Mouse (Mus musculus) mesoderm, embryonic 11.5 days (tissue): ENCODE data around the gene Slc9a9.

Experiments
- DNase-seq: peaks from one replicate; pipeline ENCODE4 v3.0.0-alpha.2; 2012; ENCODE audit warnings: low read depth, low spot score

Slc9a9 gene

GRCm38 (mm10) chr9:94833836-94834235 lies 164.1 kb downstream of the Slc9a9 start:
- no peak for DNase-seq

GRCm38 (mm10) chr9:94837384-94837783 lies 167.7 kb downstream of the Slc9a9 start:
- DNase-seq = no peak

DNA sequence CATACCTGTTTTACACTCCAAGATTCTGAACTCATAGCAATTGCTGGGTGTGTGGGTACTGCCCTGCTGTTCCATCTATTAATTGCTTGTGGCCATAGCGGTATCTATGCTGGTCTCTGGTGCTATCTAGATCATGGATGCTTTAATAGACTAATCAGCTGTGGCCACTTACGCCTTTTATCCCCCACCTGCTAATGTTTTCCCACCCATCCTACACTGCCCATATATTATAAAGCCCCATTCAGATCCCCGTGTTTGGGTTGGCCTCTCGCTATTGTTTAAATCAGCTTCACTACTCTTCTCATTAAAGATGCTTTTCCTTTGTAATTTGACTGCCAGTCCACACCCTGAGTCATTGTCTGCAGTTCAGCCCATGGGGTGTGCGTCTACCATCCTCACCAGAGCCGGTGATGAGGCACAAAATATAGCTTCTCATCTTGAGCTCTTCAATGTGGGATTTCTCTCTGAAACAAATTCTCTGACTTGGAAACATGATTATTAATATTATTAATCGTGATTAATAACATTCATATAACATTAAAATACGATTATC lies 168.8 kb downstream of the Slc9a9 start:
- no peak for DNase-seq

DNA sequence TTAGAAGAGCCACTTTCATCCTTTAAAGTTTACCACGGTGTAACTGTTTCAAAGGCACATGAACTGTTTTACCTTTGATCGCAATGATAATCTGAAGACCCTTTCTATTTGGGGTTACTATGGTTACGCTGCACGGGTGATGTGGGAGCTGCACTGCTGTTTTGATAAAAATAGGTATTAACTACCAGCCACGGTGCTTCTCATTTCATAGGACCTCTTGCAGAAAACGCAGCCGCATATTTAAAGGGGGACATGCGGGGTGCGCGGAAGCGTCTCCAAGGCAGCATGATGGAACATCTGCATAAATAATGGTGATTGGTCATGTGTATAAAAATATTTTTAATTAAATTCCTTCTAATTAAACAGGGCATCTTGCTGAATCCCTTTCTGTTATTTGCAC lies 169.5 kb downstream of the Slc9a9 start:
- no peak for DNase-seq

DNA sequence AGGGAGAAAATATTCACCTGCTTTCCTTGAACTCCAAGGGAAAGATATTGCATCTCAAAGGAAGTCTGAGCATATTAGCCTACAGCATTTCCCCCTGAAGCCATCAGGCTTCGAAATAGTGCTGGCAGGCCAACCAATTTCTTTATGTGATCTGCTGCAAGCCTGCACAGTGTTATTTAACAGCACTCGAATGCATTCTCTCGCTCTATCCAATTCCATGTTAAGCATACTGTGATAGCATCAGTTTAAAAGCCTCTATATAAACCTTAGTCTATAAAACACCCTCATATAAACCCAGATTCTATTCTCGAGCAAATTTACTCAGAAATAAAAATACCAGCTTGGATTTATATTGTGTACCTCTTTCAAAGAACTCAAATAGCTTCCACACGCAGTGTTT lies 170.7 kb downstream of the Slc9a9 start:
- DNase-seq = no peak

- DNase-seq = no peak
These were observed 171.3 kb downstream of the Slc9a9 start for GRCm38 (mm10) chr9:94840972-94841371.

DNA sequence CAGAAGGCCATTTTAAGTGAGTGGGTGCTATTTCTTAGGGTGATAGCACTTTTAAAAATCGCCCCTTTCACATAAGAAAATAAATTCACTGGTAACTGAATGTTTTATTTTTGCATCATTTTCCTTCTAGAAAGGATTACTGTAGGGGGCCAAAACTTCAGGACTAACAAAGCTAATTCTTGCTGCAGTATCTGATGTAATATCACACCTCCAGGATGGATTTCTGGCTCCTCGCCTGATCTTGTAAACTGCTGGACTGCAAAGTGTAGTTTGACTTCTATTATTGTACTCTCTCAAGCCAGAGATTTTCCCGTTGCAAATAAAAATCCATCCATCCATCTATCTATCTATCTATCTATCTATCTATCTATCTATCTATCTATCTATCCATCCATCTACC lies 174.5 kb downstream of the Slc9a9 start:
- no peak for DNase-seq

DNA sequence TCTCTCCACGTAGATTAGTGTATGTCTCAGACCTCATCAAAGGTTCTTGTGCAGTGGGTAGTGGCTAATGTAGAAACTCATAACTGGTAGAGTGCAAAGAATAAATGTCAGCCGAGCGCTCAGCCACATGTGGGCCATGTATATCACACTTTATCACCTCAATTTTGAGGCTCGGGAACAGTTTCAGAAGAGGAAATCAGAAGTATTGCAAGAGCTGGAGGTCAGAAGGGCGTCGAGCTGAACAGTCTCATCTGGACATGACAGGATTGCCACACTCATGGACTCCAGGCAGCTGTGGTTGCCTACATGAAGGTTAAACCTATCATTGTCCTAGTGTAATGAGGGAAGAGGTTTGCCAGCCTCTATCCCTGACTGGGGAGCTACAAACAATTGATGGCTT lies 177.9 kb downstream of the Slc9a9 start:
- no peak for DNase-seq

- DNase-seq = no peak
These were observed 181.8 kb downstream of the Slc9a9 start for GRCm38 (mm10) chr9:94851550-94851949.

GRCm38 (mm10) chr9:94856093-94856492 lies 186.4 kb downstream of the Slc9a9 start:
- DNase-seq = no peak

DNA sequence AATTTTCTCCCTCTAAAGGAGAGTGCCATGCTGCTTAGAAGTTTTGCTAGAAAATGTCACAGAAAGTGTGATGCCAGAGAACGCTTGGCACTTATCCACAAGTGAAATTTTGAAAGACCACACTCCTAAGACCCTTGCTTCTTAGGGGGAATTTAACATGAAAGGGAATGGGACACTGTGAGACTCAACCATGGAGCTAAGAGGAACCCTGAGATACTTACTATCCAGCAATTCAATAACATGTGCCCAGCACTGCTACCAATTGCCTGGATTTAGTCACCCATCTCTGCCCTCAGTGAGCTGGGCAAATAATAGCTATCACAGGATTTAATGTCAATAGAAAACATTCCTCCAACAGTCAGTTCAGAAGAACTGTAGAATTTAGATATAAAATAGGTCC lies 198.8 kb downstream of the Slc9a9 start:
- DNase-seq = no peak

DNA sequence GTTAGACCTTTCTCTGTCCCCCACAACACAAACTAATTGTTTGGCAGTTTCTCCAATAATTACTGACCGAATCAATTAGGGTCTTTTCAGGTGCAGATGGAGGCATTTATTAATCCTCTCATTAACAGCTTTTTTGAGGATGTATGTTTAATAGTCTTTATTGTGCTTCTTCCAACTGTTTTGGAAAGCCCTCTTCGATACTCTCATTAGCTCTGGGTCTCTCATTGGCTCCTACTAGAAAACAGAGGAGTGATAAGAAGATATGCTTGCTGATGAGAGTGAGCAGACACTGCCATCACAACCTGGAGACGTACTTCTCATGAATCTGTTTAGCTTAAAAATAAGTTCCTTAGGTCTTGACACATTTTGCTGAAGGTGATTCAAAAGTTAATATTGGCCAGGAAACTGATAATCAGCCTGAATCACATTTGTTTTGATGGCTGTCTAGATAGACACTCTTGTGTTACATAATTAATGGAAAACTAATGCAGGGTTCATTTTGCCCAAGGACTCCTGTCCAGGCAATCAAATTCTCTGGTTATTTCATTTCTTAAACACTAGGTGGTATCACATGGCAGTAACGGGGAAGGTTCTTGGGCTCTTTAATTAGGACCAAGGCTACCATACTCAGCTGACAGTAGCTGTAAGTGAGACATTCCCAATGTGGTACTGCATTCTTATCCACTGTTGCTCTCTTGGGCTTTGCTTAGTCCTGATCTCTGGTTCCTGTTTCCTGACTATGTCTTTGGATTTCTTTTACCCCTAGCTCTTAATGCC lies 199.5 kb downstream of the Slc9a9 start:
- DNase-seq = no peak

GRCm38 (mm10) chr9:94882517-94882916 lies 212.8 kb downstream of the Slc9a9 start:
- DNase-seq = no peak

GRCm38 (mm10) chr9:94883435-94883834 lies 213.7 kb downstream of the Slc9a9 start:
- DNase-seq = no peak

- DNase-seq = no peak
These were observed 215.4 kb downstream of the Slc9a9 start for GRCm38 (mm10) chr9:94885151-94885550.

- no peak for DNase-seq
These were observed 219.9 kb downstream of the Slc9a9 start for GRCm38 (mm10) chr9:94889647-94890046.

DNA sequence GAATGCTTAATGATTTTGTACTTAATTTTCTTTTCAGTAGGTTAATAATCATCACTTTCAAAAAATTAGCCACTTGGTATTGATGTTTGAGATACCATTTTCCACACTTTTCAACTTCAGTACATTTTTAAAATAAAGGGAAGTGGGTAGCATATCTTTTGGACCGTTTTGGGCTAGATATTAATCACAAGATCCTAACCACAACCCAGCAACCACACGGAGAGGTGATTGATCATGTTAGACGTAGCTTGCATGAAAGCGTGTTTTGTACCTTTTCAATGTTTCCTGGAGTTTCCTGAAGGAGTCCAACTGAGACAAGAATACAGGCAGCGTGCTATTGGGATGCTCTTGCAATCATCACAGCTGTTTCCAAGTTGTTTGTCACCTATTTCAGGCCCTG lies 226.2 kb downstream of the Slc9a9 start:
- no peak for DNase-seq

GRCm38 (mm10) chr9:94904180-94904579 lies 234.5 kb downstream of the Slc9a9 start:
- DNase-seq = no peak

DNA sequence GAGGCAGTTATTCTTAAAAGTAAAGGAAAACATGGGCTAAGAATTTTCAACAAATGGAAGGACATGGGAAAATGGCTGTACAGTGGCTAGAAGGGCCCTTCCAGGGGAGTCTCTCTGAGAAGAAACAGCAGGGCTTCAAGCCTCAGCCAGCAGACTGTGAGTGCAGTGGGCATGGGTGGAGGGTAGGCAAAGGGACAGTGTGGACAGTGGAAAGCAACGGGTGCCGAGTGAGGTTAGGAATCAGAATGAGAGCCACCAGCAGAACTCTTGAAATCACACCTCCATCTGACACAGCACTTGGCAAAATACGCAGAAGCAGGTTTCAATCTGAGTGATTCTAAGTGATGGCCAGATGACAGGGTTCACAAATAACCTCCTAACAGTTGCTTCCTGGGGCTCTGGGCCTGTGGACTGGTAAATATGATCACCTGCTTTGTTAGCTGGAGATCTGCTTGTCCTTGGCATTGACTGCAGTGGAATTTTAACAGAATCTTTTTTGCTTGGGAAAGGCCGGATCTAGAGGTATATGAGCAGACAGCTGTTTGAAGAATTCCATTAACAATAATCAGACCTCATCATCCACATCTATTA lies 237.4 kb downstream of the Slc9a9 start:
- no peak for DNase-seq

- no peak for DNase-seq
These were observed 242.4 kb downstream of the Slc9a9 start for GRCm38 (mm10) chr9:94912071-94912470.

- peak; percentile 26 for DNase-seq
These were observed 252.4 kb downstream of the Slc9a9 start for GRCm38 (mm10) chr9:94922062-94922461.

DNA sequence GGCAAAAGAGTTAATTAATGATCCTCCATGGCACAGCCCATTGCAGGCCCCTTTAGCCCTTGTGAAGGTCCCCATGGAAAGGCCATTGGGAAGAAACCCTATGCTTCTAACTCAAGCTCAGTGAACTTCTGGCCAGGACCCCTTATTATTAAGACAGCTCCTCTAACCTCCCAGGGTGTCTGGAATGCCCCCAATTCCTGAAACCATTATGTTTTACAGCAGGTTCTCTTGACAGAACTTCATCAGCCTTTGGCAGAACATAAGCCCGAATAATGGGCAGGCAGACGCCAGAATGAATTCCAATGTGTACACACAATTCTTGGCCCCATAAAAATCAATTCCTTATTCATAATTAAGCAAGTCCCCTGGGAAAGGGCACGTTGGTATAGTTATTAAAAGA lies 256.1 kb downstream of the Slc9a9 start:
- no peak for DNase-seq

- DNase-seq = no peak
These were observed 257.4 kb downstream of the Slc9a9 start for GRCm38 (mm10) chr9:94927101-94927500.
